Mouse (Mus musculus) intestine, embryonic 14.5 days (tissue): Measurements from ENCODE around the gene Lgi2. TPM values are rescaled to one million over a fixed set of nuclear protein-coding genes. Genes with fewer than 3 reads are reported as not detected.

ENCODE experiments used
- ATAC-seq: fragments of 200-750 bp; cut with Nextera tagmentation; replicated peaks from 2 replicates; pipeline ENCODE4 v1.8.0; 2017; ENCODE audit warnings: low read depth, moderate number of reproducible peaks, moderate TSS enrichment, moderate library complexity; ENCODE audit not compliant: low FRiP score, low TSS enrichment
- DNase-seq: peaks from one replicate; pipeline ENCODE4 v3.0.0-alpha.2; 2018; ENCODE audit warnings: low spot score
- H3K27ac ChIP-seq: fragments of 300-500 bp; sonication (generic); 2 replicates; pipeline ENCODE4 v1.5.1; 2014; ENCODE audit warnings: low read depth, mild to moderate bottlenecking, control low read depth
- H3K27me3 ChIP-seq: fragments of 300-500 bp; sonication (generic); replicated peaks from 2 replicates; pipeline ENCODE4 v1.6.1; 2014; ENCODE audit warnings: low read length, control low read depth; ENCODE audit not compliant: control insufficient read depth, insufficient read depth
- H3K36me3 ChIP-seq: fragments of 300-500 bp; sonication (generic); 2 replicates; pipeline ENCODE4 v1.6.1; 2014; ENCODE audit warnings: low read length, control low read depth; ENCODE audit not compliant: control insufficient read depth, insufficient read depth
- H3K4me1 ChIP-seq: fragments of 300-500 bp; sonication (generic); replicated peaks from 2 replicates; pipeline ENCODE4 v1.6.1; 2014; ENCODE audit warnings: low read length, control low read depth, mixed read lengths; ENCODE audit not compliant: control insufficient read depth, insufficient read depth
- H3K4me2 ChIP-seq: fragments of 300-500 bp; sonication (generic); 2 replicates; pipeline ENCODE4 v1.6.1; 2014; ENCODE audit warnings: low read length
- H3K4me3 ChIP-seq: fragments of 300-500 bp; sonication (generic); 2 replicates; pipeline ENCODE4 v1.5.1; 2014; ENCODE audit warnings: low read depth, low read length, control low read depth, mixed read lengths
- H3K9ac ChIP-seq: fragments of 300-500 bp; sonication (generic); 2 replicates; pipeline ENCODE4 v1.6.1; 2014; ENCODE audit warnings: mild to moderate bottlenecking, low read length
- H3K9me3 ChIP-seq: fragments of 300-500 bp; sonication (generic); 2 replicates; pipeline ENCODE4 v1.6.1; 2016; ENCODE audit warnings: low read length, control low read depth; ENCODE audit not compliant: control insufficient read depth
- WGBS: fragments of 180-500 bp; shearing (Covaris S2); extraction: QIAGEN DNeasy Blood & Tissue Kit; methylation state at CpG from one replicate; pipeline ENCODE4 v1.1.7; 2014; 5-methylcytosine and 5-hydroxymethylcytosine counted together
- polyA plus RNA-seq: library from polyadenylated mRNA; unstranded; fragments of >200 nt; fragmentation: Nextera tagmentation; extraction: Ambion mirVana; gene quantifications from 2 replicates; pipeline ENCODE4 v1.2.1, GENCODE M21; 2014

The Lgi2 gene
- polyA plus RNA-seq, 1 experiment from 2014 or later, result 10.5 TPM

- no peak overlapping the region for H3K27ac ChIP-seq
- ATAC-seq (no peak), DNase-seq (no peak)
- no peak overlapping the region for H3K4me3 ChIP-seq
- H3K36me3 ChIP-seq, result no peaks in the 10 kb centered on the region
- 72% methylated on average over 6 of the region's 6 CpGs for WGBS
- H3K9ac ChIP-seq, result no peak overlapping the region
- H3K4me1 ChIP-seq, result no peaks in the 10 kb centered on the region
- H3K4me2 ChIP-seq, result no peak overlapping the region
- no peaks in the 10 kb centered on the region for H3K9me3 ChIP-seq
- H3K27me3 ChIP-seq, result no peaks in the 10 kb centered on the region
These were observed 56.8 kb downstream of the Lgi2 start for GRCm38 (mm10) chr5:52509416-52509815.

GRCm38 (mm10) chr5:52504666-52505065 lies 61.6 kb downstream of the Lgi2 start:
- Histone ChIP-seq H3K9ac (no peak overlapping the region), H3K27ac (no peak overlapping the region), H3K4me3 (no peak overlapping the region), H3K9me3 (no peaks in the 10 kb centered on the region), H3K36me3 (no peaks in the 10 kb centered on the region), H3K4me2 (no peak overlapping the region), H3K4me1 (no peaks in the 10 kb centered on the region), H3K27me3 (no peaks in the 10 kb centered on the region)
- DNase-seq, result no peak
- no peak for ATAC-seq
- WGBS, result 84% methylated on average over 13 of the region's 13 CpGs

DNA sequence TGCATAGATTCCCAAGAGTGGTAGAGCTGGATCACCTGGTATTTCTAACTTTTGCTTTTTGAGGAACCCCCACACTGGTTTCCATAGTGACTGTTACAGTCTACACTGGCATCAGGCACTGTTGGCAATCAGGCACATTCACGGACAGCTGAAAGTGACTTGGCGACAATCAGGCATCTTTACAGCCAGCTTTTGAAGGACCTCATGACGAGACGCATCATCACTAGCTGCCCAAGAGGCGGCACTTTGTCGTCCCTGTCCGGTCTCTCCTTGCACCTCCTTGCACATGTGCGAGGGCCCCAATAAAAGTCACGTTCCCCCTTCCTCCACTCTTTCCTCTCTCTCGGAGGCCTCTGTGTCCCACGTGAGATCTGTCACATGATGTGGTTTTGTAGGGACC lies 62.1 kb downstream of the Lgi2 start:
- H3K4me3 ChIP-seq, result no peak overlapping the region
- no peaks in the 10 kb centered on the region for H3K36me3 ChIP-seq
- H3K9ac ChIP-seq, result no peak overlapping the region
- ATAC-seq (no peak), DNase-seq (no peak)
- no peaks in the 10 kb centered on the region for H3K4me1 ChIP-seq
- 94% methylated on average over 11 of the region's 11 CpGs for WGBS
- no peak overlapping the region for H3K27ac ChIP-seq
- H3K9me3 ChIP-seq, result no peaks in the 10 kb centered on the region
- no peaks in the 10 kb centered on the region for H3K27me3 ChIP-seq
- H3K4me2 ChIP-seq, result no peak overlapping the region

GRCm38 (mm10) chr5:52495671-52496070 lies 70.6 kb downstream of the Lgi2 start:
- no peaks in the 10 kb centered on the region for H3K4me1 ChIP-seq
- DNase-seq (no peak), ATAC-seq (no peak)
- H3K27me3 ChIP-seq, result no peaks in the 10 kb centered on the region
- H3K9ac ChIP-seq, result no peak overlapping the region
- H3K27ac ChIP-seq, result no peak overlapping the region
- no peak overlapping the region for H3K4me3 ChIP-seq
- H3K36me3 ChIP-seq, result no peaks in the 10 kb centered on the region
- WGBS, result 47% methylated on average over 14 of the region's 14 CpGs
- no peaks in the 10 kb centered on the region for H3K9me3 ChIP-seq
- H3K4me2 ChIP-seq, result no peak overlapping the region

DNA sequence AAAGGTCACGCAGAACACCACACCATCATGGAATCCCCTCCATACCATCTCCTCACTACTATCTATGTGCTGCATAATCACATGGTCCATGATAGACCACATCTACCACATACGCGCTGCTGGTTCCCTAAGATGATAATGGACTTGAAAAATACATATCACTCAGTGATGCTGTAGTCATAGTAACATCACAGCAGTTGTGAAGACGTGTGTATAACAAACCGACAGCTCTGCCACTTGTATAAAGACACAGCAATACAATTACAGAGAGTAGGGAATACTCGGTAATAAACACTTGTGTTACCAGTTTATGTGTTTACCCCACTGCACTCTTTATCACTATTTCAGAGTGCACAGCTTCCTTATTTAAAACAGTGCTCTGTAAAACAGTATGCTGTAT lies 74.8 kb downstream of the Lgi2 start:
- DNase-seq (no peak), ATAC-seq (no peak)
- no peak overlapping the region for H3K27ac ChIP-seq

DNA sequence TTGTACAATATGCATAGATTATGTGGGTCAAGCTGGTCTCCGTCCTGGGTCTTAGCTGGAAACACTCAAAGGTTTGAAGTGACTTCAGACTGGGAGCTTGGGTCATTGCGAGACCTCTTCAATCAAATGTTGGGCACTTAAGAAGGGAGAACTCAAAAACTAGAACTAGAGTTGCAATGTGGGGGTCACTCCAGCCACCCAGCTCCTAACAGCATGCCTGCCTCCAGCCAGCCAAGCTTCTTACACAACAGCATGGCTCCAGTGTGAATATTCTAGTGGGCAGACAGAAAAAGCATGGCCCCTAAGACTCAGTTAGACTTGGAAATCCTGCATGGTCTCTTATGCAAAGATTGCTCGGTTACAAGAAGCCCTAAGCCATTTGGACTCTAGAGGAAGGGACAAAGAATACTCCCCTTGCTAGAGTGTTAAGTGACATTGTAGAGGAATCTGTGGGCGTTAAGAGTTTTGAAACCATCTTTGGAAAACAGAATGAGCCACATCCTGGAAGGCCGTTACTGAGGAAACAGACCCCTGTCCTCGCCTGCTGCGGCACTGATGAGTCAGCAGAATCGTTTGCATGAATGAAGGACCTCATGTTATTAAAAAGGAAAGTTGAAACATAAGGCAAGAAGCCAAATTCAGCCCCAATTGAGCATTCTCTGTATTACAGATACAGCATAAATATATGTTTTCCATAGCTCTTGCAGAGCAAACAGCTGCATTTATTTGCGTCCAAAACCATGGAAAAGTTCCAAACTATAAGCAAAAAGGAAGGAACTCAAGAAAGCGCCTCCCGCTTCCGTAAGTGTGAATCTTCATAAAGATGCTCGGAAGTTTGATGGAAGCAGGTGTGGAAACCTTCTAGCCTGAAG lies 78.5 kb downstream of the Lgi2 start:
- Histone ChIP-seq H3K4me2 (no peak overlapping the region), H3K4me3 (no peak overlapping the region), H3K36me3 (no peaks in the 10 kb centered on the region), H3K9me3 (no peaks in the 10 kb centered on the region), H3K4me1 (no peaks in the 10 kb centered on the region), H3K9ac (no peak overlapping the region), H3K27me3 (no peaks in the 10 kb centered on the region), H3K27ac (peak overlapping the region; percentile 11; the same call in 1 of the 2 replicates)
- DNase-seq (no peak), ATAC-seq (no peak)
- 75% methylated on average over 13 of the region's 13 CpGs for WGBS

More for the DNA sequence above, 74.8 kb downstream of the Lgi2 start:
- no peaks in the 10 kb centered on the region for H3K9me3 ChIP-seq
- no peaks in the 10 kb centered on the region for H3K36me3 ChIP-seq
- H3K4me3 ChIP-seq, result no peak overlapping the region
- H3K9ac ChIP-seq, result no peak overlapping the region
- H3K27me3 ChIP-seq, result no peaks in the 10 kb centered on the region
- no peaks in the 10 kb centered on the region for H3K4me1 ChIP-seq
- H3K4me2 ChIP-seq, result no peak overlapping the region
- 83% methylated on average over 6 of the region's 6 CpGs for WGBS

Other genes starting within 250 kb of the Lgi2 start
- gene Sod3, start 202.7 kb downstream of the Lgi2 start, polyA plus RNA-seq, result 0.30 and 0.65 TPM in 2 replicates
- gene Ccdc149, start 94.9 kb downstream of the Lgi2 start, polyA plus RNA-seq, result 3.0 and 3.7 TPM in 2 replicates
- gene Sepsecs, start 103.2 kb upstream of the Lgi2 start, polyA plus RNA-seq, result 10.9 and 11.3 TPM in 2 replicates
- gene Pi4k2b, start 175.1 kb upstream of the Lgi2 start, polyA plus RNA-seq, result 18.8 and 21.5 TPM in 2 replicates
- 13.6 and 17.6 TPM in 2 replicates for gene Zcchc4, start 208.9 kb upstream of the Lgi2 start, polyA plus RNA-seq